Mouse (Mus musculus) MEL (cell line): Measurements from ENCODE around the gene 2200002D01Rik. TPM values are rescaled to one million over a fixed set of nuclear protein-coding genes. Genes with fewer than 3 reads are reported as not detected.

ENCODE experiments used
- DNase-seq: peaks from one replicate; pipeline ENCODE4 v3.0.0; 2011; ENCODE audit warnings: low read depth, low spot score
- H3K27ac ChIP-seq: 2 replicates; pipeline ENCODE4 v1.5.1; 2012; ENCODE audit warnings: low read depth, mild to moderate bottlenecking, control low read depth, low read length, moderate library complexity; ENCODE audit not compliant: control insufficient read depth
- H3K27me3 ChIP-seq, 2 experiments: fragments of 150-350 bp in 1 of 2; sonication (generic) in 1 of 2; 2 replicates each; pipeline ENCODE4 v1.6.1; 2012; ENCODE audit warnings: low read length in 2 of 2, mild to moderate bottlenecking in 2 of 2, improper control_type of control experiment in 1 of 2, moderate library complexity in 1 of 2; ENCODE audit not compliant: insufficient read depth in 2 of 2, control insufficient read depth in 1 of 2
- H3K36me3 ChIP-seq, 2 experiments: 2 replicates each; pipeline ENCODE4 v1.6.1; 2012 to 2014; ENCODE audit warnings: low read length in 2 of 2, improper control_type of control experiment in 1 of 2, inconsistent platforms in 1 of 2, mild to moderate bottlenecking in 1 of 2; ENCODE audit not compliant: insufficient read depth in 2 of 2, control insufficient read depth in 1 of 2
- H3K4me1 ChIP-seq, 2 experiments: fragments of 150-350 bp in 1 of 2; sonication (generic) in 1 of 2; 2 replicates each; pipeline ENCODE4 v1.6.1; 2012; ENCODE audit warnings: low read length in 2 of 2, improper control_type of control experiment in 1 of 2, mild to moderate bottlenecking in 1 of 2; ENCODE audit not compliant: insufficient read depth in 2 of 2, control insufficient read depth in 1 of 2
- H3K4me3 ChIP-seq, 2 experiments: fragments of 150-350 bp in 1 of 2; sonication (generic) in 1 of 2; 2 replicates each; pipeline ENCODE4 v1.5.1; 2012; ENCODE audit warnings: low read depth in 2 of 2, low read length in 2 of 2, mild to moderate bottlenecking in 2 of 2, moderate library complexity in 2 of 2, control low read depth in 1 of 2, improper control_type of control experiment in 1 of 2; ENCODE audit not compliant: control insufficient read depth in 1 of 2, insufficient read depth in 1 of 2
- H3K79me2 ChIP-seq: 2 replicates; pipeline ENCODE4 v1.6.1; 2012; ENCODE audit warnings: mild to moderate bottlenecking, low read length, moderate library complexity; ENCODE audit not compliant: control insufficient read depth, poor library complexity, insufficient read depth
- H3K9ac ChIP-seq: 2 replicates; pipeline ENCODE4 v1.6.1; 2012; ENCODE audit warnings: low read depth, mild to moderate bottlenecking, control low read depth, low read length, moderate library complexity; ENCODE audit not compliant: control insufficient read depth, poor library complexity, severe bottlenecking
- H3K9me3 ChIP-seq: fragments of 150-350 bp; sonication (generic); replicated peaks from 2 replicates; pipeline ENCODE4 v1.6.1; 2012; ENCODE audit warnings: mild to moderate bottlenecking, low read length, improper control_type of control experiment, moderate library complexity; ENCODE audit not compliant: insufficient read depth
- CTCF ChIP-seq, 3 experiments: IDR thresholded peaks in 2 of 3; conservative IDR thresholded peaks in 1 of 3; 2 replicates each; pipeline ENCODE4 v1.5.1; 2011 to 2012; ENCODE audit warnings: low read length in 3 of 3, low read depth in 2 of 3, mild to moderate bottlenecking in 2 of 3, improper control_type of control experiment in 1 of 3, inconsistent platforms in 1 of 3, mixed read lengths in 1 of 3, moderate library complexity in 1 of 3; ENCODE audit not compliant: control insufficient read depth in 1 of 3, insufficient read depth in 1 of 3, poor library complexity in 1 of 3, severe bottlenecking in 1 of 3
- E2F4 ChIP-seq: IDR thresholded peaks from 2 replicates; pipeline ENCODE4 v1.6.1; 2011; ENCODE audit warnings: low read depth, low read length, improper control_type of control experiment, borderline replicate concordance
- ELF1 ChIP-seq: IDR thresholded peaks from 2 replicates; pipeline ENCODE4 v1.6.1; 2014; ENCODE audit warnings: low read depth, mild to moderate bottlenecking, inconsistent platforms, low read length, improper control_type of control experiment, moderate library complexity
- EP300 ChIP-seq, 2 experiments: IDR thresholded peaks; 2 replicates each; pipeline ENCODE4 v1.6.1; 2011; ENCODE audit warnings: improper control_type of control experiment in 2 of 2, low read length in 2 of 2, low read depth in 1 of 2, mild to moderate bottlenecking in 1 of 2
- ETS1 ChIP-seq: IDR thresholded peaks from 2 replicates; pipeline ENCODE4 v1.6.1; 2012; ENCODE audit warnings: low read depth, mild to moderate bottlenecking, inconsistent platforms, low read length, improper control_type of control experiment, moderate library complexity
- GABPA ChIP-seq: IDR thresholded peaks from 2 replicates; pipeline ENCODE4 v1.6.1; 2012; ENCODE audit warnings: low read depth, mild to moderate bottlenecking, inconsistent platforms, low read length, improper control_type of control experiment, moderate library complexity
- JUND ChIP-seq: IDR thresholded peaks from 2 replicates; pipeline ENCODE4 v1.6.1; 2011; ENCODE audit warnings: low read depth, mild to moderate bottlenecking, improper control_type of control experiment, low read length
- MAFK ChIP-seq: IDR thresholded peaks from 2 replicates; pipeline ENCODE4 v1.6.1; 2011; ENCODE audit warnings: low read depth, mild to moderate bottlenecking, low read length, improper control_type of control experiment, borderline replicate concordance
- MAX ChIP-seq: IDR thresholded peaks from 2 replicates; pipeline ENCODE4 v1.6.1; 2011; ENCODE audit warnings: low read length, improper control_type of control experiment
- MAZ ChIP-seq: IDR thresholded peaks from 2 replicates; pipeline ENCODE4 v1.6.1; 2012; ENCODE audit warnings: low read depth, mild to moderate bottlenecking, inconsistent platforms, low read length, improper control_type of control experiment
- MEF2A ChIP-seq: IDR thresholded peaks from 2 replicates; pipeline ENCODE4 v1.6.1; 2014; ENCODE audit warnings: low read depth, mild to moderate bottlenecking, inconsistent platforms, low read length, improper control_type of control experiment; ENCODE audit not compliant: poor library complexity, insufficient replicate concordance, severe bottlenecking; ENCODE audit errors: extremely low read depth
- NELFE ChIP-seq: IDR thresholded peaks from 2 replicates; pipeline ENCODE4 v1.6.1; 2011; ENCODE audit warnings: low read depth, low read length, improper control_type of control experiment
- POLR2AphosphoS2 ChIP-seq: IDR thresholded peaks from 2 replicates; pipeline ENCODE4 v1.6.1; 2011; ENCODE audit warnings: low read length, improper control_type of control experiment
- POLR2AphosphoS5 ChIP-seq: IDR thresholded peaks from 2 replicates; pipeline ENCODE4 v1.6.1; 2012; ENCODE audit warnings: low read depth, borderline replicate concordance, mild to moderate bottlenecking, inconsistent platforms, low read length, moderate library complexity, mixed read lengths
- RAD21 ChIP-seq: IDR thresholded peaks from 2 replicates; pipeline ENCODE4 v1.6.1; 2011; ENCODE audit warnings: mild to moderate bottlenecking, low read depth, low read length, improper control_type of control experiment
- RCOR1 ChIP-seq: IDR thresholded peaks from 2 replicates; pipeline ENCODE4 v1.6.1; 2012; ENCODE audit warnings: low read depth, mild to moderate bottlenecking, inconsistent platforms, low read length, improper control_type of control experiment
- SIN3A ChIP-seq: IDR thresholded peaks from 2 replicates; pipeline ENCODE4 v1.6.1; 2012; ENCODE audit warnings: low read length, improper control_type of control experiment, inconsistent platforms
- SMC3 ChIP-seq: IDR thresholded peaks from 2 replicates; pipeline ENCODE4 v1.6.1; 2011; ENCODE audit warnings: low read depth, low read length, improper control_type of control experiment
- TAL1 ChIP-seq: IDR thresholded peaks from 2 replicates; pipeline ENCODE4 v1.6.1; 2012; ENCODE audit warnings: mild to moderate bottlenecking, inconsistent platforms, low read length, moderate library complexity, mixed read lengths
- TBP ChIP-seq: IDR thresholded peaks from 2 replicates; pipeline ENCODE4 v1.8.0; 2011; ENCODE audit warnings: low read depth, low read length, improper control_type of control experiment
- TCF12 ChIP-seq: IDR thresholded peaks from 2 replicates; pipeline ENCODE4 v1.6.1; 2014; ENCODE audit warnings: low read depth, mild to moderate bottlenecking, inconsistent platforms, low read length, improper control_type of control experiment, moderate library complexity
- UBTF ChIP-seq: IDR thresholded peaks from 2 replicates; pipeline ENCODE4 v1.6.1; 2012; ENCODE audit warnings: low read depth, mild to moderate bottlenecking, inconsistent platforms, low read length, improper control_type of control experiment, moderate library complexity, borderline replicate concordance; ENCODE audit not compliant: insufficient read depth
- USF1 ChIP-seq: IDR thresholded peaks from 2 replicates; pipeline ENCODE4 v1.6.1; 2014; ENCODE audit warnings: low read depth, mild to moderate bottlenecking, inconsistent platforms, low read length, improper control_type of control experiment, moderate library complexity
- ZC3H11A ChIP-seq: IDR thresholded peaks from 2 replicates; pipeline ENCODE4 v1.6.1; 2012; ENCODE audit warnings: low read depth, mild to moderate bottlenecking, inconsistent platforms, low read length, improper control_type of control experiment
- ZMIZ1 ChIP-seq: IDR thresholded peaks from 2 replicates; pipeline ENCODE4 v1.6.1; 2012; ENCODE audit warnings: low read depth, mild to moderate bottlenecking, inconsistent platforms, low read length, improper control_type of control experiment, moderate library complexity
- ZNF384 ChIP-seq: IDR thresholded peaks from 2 replicates; pipeline ENCODE4 v1.6.1; 2012; ENCODE audit warnings: low read depth, mild to moderate bottlenecking, inconsistent platforms, low read length, improper control_type of control experiment
- polyA plus RNA-seq, 2 experiments: library from polyadenylated mRNA; stranded (reverse) in 1 of 2; unstranded in 1 of 2; fragments of >175 nt in 1 of 2; fragments of >200 nt in 1 of 2; gene quantifications; 2 replicates each; pipeline versions ENCODE4 v1.2.1 to v1.2.4; 2012; ENCODE audit warnings: low replicate concordance in 2 of 2, low read depth in 1 of 2; ENCODE audit not compliant: insufficient read length in 2 of 2, insufficient read depth in 1 of 2, missing spikeins in 1 of 2
- total RNA-seq: library from RNA; depleted of rRNA; stranded (reverse); fragments of 300-350 nt; gene quantifications from 2 replicates; pipeline ENCODE4 v1.2.3, GENCODE M21; 2012

2200002D01Rik gene
- total and polyA plus RNA-seq, 3 experiments, result 0.85 to 5.4 TPM; not detected in 1

- no peak overlapping the region for H3K4me3 ChIP-seq
- H3K36me3 ChIP-seq, result no peaks in the 10 kb centered on the region
- no peaks in the 10 kb centered on the region for H3K9me3 ChIP-seq
- no peak overlapping the region for H3K9ac ChIP-seq
- H3K79me2 ChIP-seq, result no peaks in the 10 kb centered on the region
- H3K27ac ChIP-seq, result no peak overlapping the region
- TF ChIP-seq TAL1 (no peak), RAD21 (peak; percentile 50), SMC3 (peak; percentile 82), CTCF (IDR thresholded peaks at IDR 0.05 in 2 of 3, conservative IDR thresholded peaks at IDR 0.05 in 1 of 3; ENCODE audit: control insufficient read depth in 1 of 3, insufficient read depth in 1 of 3, low read depth in 2 of 3, low read length in 3 of 3, poor library complexity in 1 of 3, severe bottlenecking in 1 of 3) (peak; percentile 72 to 80 (median 74)), ZC3H11A (peak; percentile 28)
- DNase-seq, result peak; percentile 63
- H3K4me1 ChIP-seq, result no peaks in the 10 kb centered on the region
- H3K27me3 ChIP-seq, result no peaks in the 10 kb centered on the region
Observed at GRCm38 (mm10) chr7:29244732-29245416, 3.4 kb downstream of the 2200002D01Rik start.

GRCm38 (mm10) chr7:29238019-29238967 lies 10.0 kb downstream of the 2200002D01Rik start, which contains the start of gene Yif1b:
Gene Yif1b (plus strand): TSS chr7:29238329.
- Histone ChIP-seq H3K4me3 (peak within 1 kb of the TSS; percentile 74 to 75), H3K9ac (peak within 1 kb of the TSS; percentile 88), H3K27ac (peak within 1 kb of the TSS; percentile 88), H3K27me3 (no peaks in the 10 kb centered on the region), H3K9me3 (no peaks in the 10 kb centered on the region), H3K79me2 (peaks cover 3% of the 10 kb centered on the region; the same call in 1 of the 2 replicates), H3K4me1 (peaks cover 2 to 13% of the 10 kb centered on the region in 2 experiments; a peak in 2 of 4 replicates), H3K36me3 (peaks cover 0 to 4% of the 10 kb centered on the region in 2 experiments; a peak in 2 of 4 replicates)
- peak; percentile 100 for DNase-seq
- TF ChIP-seq MAX (peak; percentile 31; the same call in 1 of the 2 replicates), ZNF384 (peak; percentile 30; the same call in 1 of the 2 replicates), SIN3A (peak; percentile 80), TAL1 (no peak), GABPA (no peak), ELF1 (no peak; the same call in 1 of the 2 replicates), RCOR1 (no peak), MAZ (no peak; the same call in 1 of the 2 replicates), CTCF (IDR thresholded peaks at IDR 0.05 in 2 of 3, conservative IDR thresholded peaks at IDR 0.05 in 1 of 3; ENCODE audit: control insufficient read depth in 1 of 3, insufficient read depth in 1 of 3, low read depth in 2 of 3, low read length in 3 of 3, poor library complexity in 1 of 3, severe bottlenecking in 1 of 3) (0 out of 6 replicates have a peak, but pooled peaks of 1 of the 3 experiments have one; percentile 1), TBP (peak; percentile 82), EP300 (IDR thresholded peaks at IDR 0.05; ENCODE audit: low read depth in 1 of 2, low read length in 2 of 2) (peak in 1 of 2 experiments; percentile 57; a peak in 1 of 4 replicates), NELFE (peak; percentile 65), MAFK (no peak), UBTF (no peak), USF1 (peak; percentile 56), MEF2A (no peak), ETS1 (0 out of 2 replicates have a peak, but pooled peaks have one; percentile 47), RAD21 (no peak), POLR2AphosphoS2 (peak; percentile 92), TCF12 (peak; percentile 15; the same call in 1 of the 2 replicates), E2F4 (no peak), ZMIZ1 (peak; percentile 81; the same call in 1 of the 2 replicates), JUND (no peak), POLR2AphosphoS5 (peak; percentile 63; the same call in 1 of the 2 replicates)
